ENCODE assay signal across 26 mouse cellular contexts in the genomic region with DNA sequence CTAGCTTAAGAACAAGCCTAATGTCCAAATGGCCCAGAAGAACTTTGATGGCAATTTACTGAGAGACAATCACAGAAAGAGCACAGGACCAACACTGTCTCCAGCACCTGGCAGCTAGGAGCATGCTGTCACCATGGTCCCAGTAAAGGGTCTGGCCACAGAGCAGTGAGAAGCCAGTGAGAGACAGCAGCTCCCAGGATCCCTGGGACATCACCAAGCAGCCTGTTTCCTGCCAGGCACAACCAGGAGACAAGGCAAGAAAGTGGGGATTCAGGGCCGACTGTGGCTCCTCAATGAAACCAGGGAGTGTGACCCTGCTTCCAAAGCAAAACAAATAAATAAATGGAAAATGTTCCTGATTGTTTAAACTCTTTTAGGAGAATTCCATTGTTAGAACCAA. TPM values are rescaled to one million over a fixed set of nuclear protein-coding genes. Genes with fewer than 3 reads are reported as not detected.
A peak's percentile ranks its signal among the peaks of the same experiment; 100 is the strongest.
DNase-seq lines count a peak whose midpoint lies in the region; ATAC-seq and TF ChIP-seq lines count a peak whose summit lies in the region.
"Had no signal": no experiment of that assay in that cellular context is flagged by ENCODE, and none has a peak within 500 bp of the region (broad histone marks: within the 10 kb centered on the region; RNA-seq: fewer than 3 reads in every experiment).

No protein-coding gene starts in this region.

- H3K4me3 ChIP-seq in forebrain, embryonic 14.5 days (ENCODE audit: low read depth, low read length) = no peak overlapping the region
- no peak overlapping the region for H3K4me3 ChIP-seq in forebrain, postnatal 0 days (ENCODE audit: low read depth, low read length)
- no peak overlapping the region for H3K4me3 ChIP-seq in heart, embryonic 14.5 days (ENCODE audit: control insufficient read depth in 1 of 2, insufficient read depth in 1 of 2, low read depth in 1 of 2, low read length in 2 of 2)
- H3K4me3 ChIP-seq in lung, postnatal 0 days (ENCODE audit: low read depth, low read length) = no peak overlapping the region
- H3K4me3 ChIP-seq in embryonic facial prominence, embryonic 14.5 days (ENCODE audit: low read depth, low read length) = no peak overlapping the region
- H3K4me3 ChIP-seq: erythroblast, embryonic 14.5 days; layer of hippocampus, adult 2 months; liver, embryonic 15.5 days; myocyte had no signal

- no peaks in the 10 kb centered on the region for H3K27me3 ChIP-seq in forebrain, embryonic 14.5 days (replicated peaks; ENCODE audit: control insufficient read depth, insufficient read depth, low read length)
- H3K27me3 ChIP-seq in forebrain, postnatal 0 days (ENCODE audit: insufficient read depth, low read length) = no peaks in the 10 kb centered on the region
- no peaks in the 10 kb centered on the region for H3K27me3 ChIP-seq in heart, embryonic 14.5 days (ENCODE audit: control insufficient read depth, insufficient read depth, low read length)
- no peaks in the 10 kb centered on the region for H3K27me3 ChIP-seq in lung, postnatal 0 days (replicated peaks; ENCODE audit: insufficient read depth, low read length)
- H3K27me3 ChIP-seq in embryonic facial prominence, embryonic 14.5 days (replicated peaks; ENCODE audit: control insufficient read depth, insufficient read depth, low read length) = no peaks in the 10 kb centered on the region
- H3K27me3 ChIP-seq: liver, embryonic 15.5 days had no signal

- no peak for TF ChIP-seq CTCF in forebrain, postnatal 0 days (IDR thresholded peaks at IDR 0.05; ENCODE audit: low read depth)
- no peak for TF ChIP-seq CTCF in lung, postnatal 0 days (IDR thresholded peaks at IDR 0.05)

- no peak for DNase-seq in forebrain, embryonic 14.5 days (ENCODE audit: low spot score)
- no peak for DNase-seq in forebrain, postnatal 0 days
- no peak for DNase-seq in heart, adult 9 months (ENCODE audit: low spot score in 2 of 2)
- no peak for DNase-seq in lung, postnatal 0 days (ENCODE audit: low spot score)
- no peak for DNase-seq in lung, postnatal 10 days
- DNase-seq in embryonic facial prominence, embryonic 14.5 days (ENCODE audit: low spot score) = no peak
- DNase-seq: adrenal gland, postnatal 10 days; cerebellum, adult 9-10 months; gastrocnemius, postnatal 14 days; kidney, adult 18-20 months; kidney, postnatal 14 days; lung, postnatal 14 days; right cerebral cortex, postnatal 14 days; spleen, adult 18-20 months; thymus, postnatal 36 days had no signal

- H3K36me3 ChIP-seq in forebrain, embryonic 14.5 days (ENCODE audit: control insufficient read depth, insufficient read depth, low read length) = peaks cover 40% of the 10 kb centered on the region
- peaks cover 29% of the 10 kb centered on the region for H3K36me3 ChIP-seq in forebrain, postnatal 0 days (ENCODE audit: insufficient read depth)
- peaks cover 39% of the 10 kb centered on the region for H3K36me3 ChIP-seq in heart, embryonic 14.5 days (ENCODE audit: control insufficient read depth, insufficient read depth, low read length)
- H3K36me3 ChIP-seq in lung, postnatal 0 days (ENCODE audit: insufficient read depth, low read length) = peaks cover 33% of the 10 kb centered on the region
- H3K36me3 ChIP-seq in embryonic facial prominence, embryonic 14.5 days (ENCODE audit: control insufficient read depth, insufficient read depth, low read length) = peaks cover 42% of the 10 kb centered on the region

- H3K4me1 ChIP-seq in forebrain, embryonic 14.5 days (ENCODE audit: control insufficient read depth, insufficient read depth, low read length) = peaks cover 12% of the 10 kb centered on the region
- H3K4me1 ChIP-seq in forebrain, postnatal 0 days (ENCODE audit: insufficient read depth) = 0 out of 2 replicates have a peak, but pooled peaks cover 6% of the 10 kb centered on the region
- H3K4me1 ChIP-seq in heart, embryonic 14.5 days (ENCODE audit: control insufficient read depth in 2 of 2, insufficient read depth in 2 of 2, low read length in 2 of 2) = peaks cover 50 to 65% of the 10 kb centered on the region in 2 experiments
- peaks cover 20% of the 10 kb centered on the region for H3K4me1 ChIP-seq in lung, postnatal 0 days (ENCODE audit: insufficient read depth, low read depth, low read length)
- H3K4me1 ChIP-seq in embryonic facial prominence, embryonic 14.5 days (ENCODE audit: control insufficient read depth, insufficient read depth, low read length) = peaks cover 3% of the 10 kb centered on the region; the same call in 1 of the 2 replicates

- H3K4me2 ChIP-seq in forebrain, embryonic 14.5 days (ENCODE audit: low read length) = no peak overlapping the region
- H3K4me2 ChIP-seq in forebrain, postnatal 0 days (ENCODE audit: low read depth) = no peak overlapping the region
- no peak overlapping the region for H3K4me2 ChIP-seq in heart, embryonic 14.5 days (ENCODE audit: low read length)
- no peak overlapping the region for H3K4me2 ChIP-seq in lung, postnatal 0 days (replicated peaks; ENCODE audit: low read depth, low read length)
- no peak overlapping the region for H3K4me2 ChIP-seq in embryonic facial prominence, embryonic 14.5 days (ENCODE audit: low read depth, low read length)
- H3K4me2 ChIP-seq: liver, embryonic 15.5 days had no signal

- H3K9me3 ChIP-seq in forebrain, embryonic 14.5 days (replicated peaks; ENCODE audit: control insufficient read depth, low read length) = no peaks in the 10 kb centered on the region
- no peaks in the 10 kb centered on the region for H3K9me3 ChIP-seq in forebrain, postnatal 0 days (ENCODE audit: low read length)
- H3K9me3 ChIP-seq in heart, embryonic 14.5 days (ENCODE audit: control insufficient read depth, low read length) = no peaks in the 10 kb centered on the region
- H3K9me3 ChIP-seq in lung, postnatal 0 days (ENCODE audit: low read length) = no peaks in the 10 kb centered on the region
- no peaks in the 10 kb centered on the region for H3K9me3 ChIP-seq in embryonic facial prominence, embryonic 14.5 days (ENCODE audit: control insufficient read depth, low read length)
- H3K9me3 ChIP-seq: G1E; liver, embryonic 15.5 days had no signal

- peak overlapping the region; percentile 32; the same call in 1 of the 2 replicates for H3K9ac ChIP-seq in forebrain, embryonic 14.5 days (ENCODE audit: low read length)
- no peak overlapping the region for H3K9ac ChIP-seq in forebrain, postnatal 0 days
- H3K9ac ChIP-seq in heart, embryonic 14.5 days (ENCODE audit: low read length) = peak overlapping the region; percentile 4; the same call in 1 of the 2 replicates
- 0 out of 2 replicates have a peak overlapping the region, but pooled peaks have one; percentile 12 for H3K9ac ChIP-seq in lung, postnatal 0 days (replicated peaks; ENCODE audit: low read depth)
- peak overlapping the region; percentile 22; the same call in 1 of the 2 replicates for H3K9ac ChIP-seq in embryonic facial prominence, embryonic 14.5 days (ENCODE audit: low read depth, low read length)
- H3K9ac ChIP-seq: liver, embryonic 15.5 days had no signal

- ATAC-seq in forebrain, embryonic 14.5 days = no peak
- no peak for ATAC-seq in forebrain, postnatal 0 days
- no peak for ATAC-seq in heart, embryonic 14.5 days (ENCODE audit: insufficient number of reproducible peaks, insufficient read depth, low FRiP score, low read depth)
- no peak for ATAC-seq in lung, postnatal 0 days
- ATAC-seq in embryonic facial prominence, embryonic 14.5 days (ENCODE audit: low read depth) = no peak

- no peak overlapping the region for H3K27ac ChIP-seq in forebrain, embryonic 14.5 days (ENCODE audit: low read depth, low read length)
- no peak overlapping the region for H3K27ac ChIP-seq in forebrain, postnatal 0 days (ENCODE audit: low read depth, low read length)
- H3K27ac ChIP-seq in heart, embryonic 14.5 days (replicated peaks in 1 of 2; ENCODE audit: control insufficient read depth in 1 of 2, insufficient read depth in 1 of 2, low read depth in 2 of 2, low read length in 2 of 2) = 0 out of 4 replicates have a peak overlapping the region, but pooled peaks of 1 of the 2 experiments have one; percentile 19
- no peak overlapping the region for H3K27ac ChIP-seq in lung, postnatal 0 days (ENCODE audit: low read length)
- H3K27ac ChIP-seq in embryonic facial prominence, embryonic 14.5 days (replicated peaks; ENCODE audit: low read depth, low read length) = no peak overlapping the region
- H3K27ac ChIP-seq: layer of hippocampus, adult 2 months; liver, embryonic 15.5 days had no signal

- no peak for TF ChIP-seq EP300 in lung, postnatal 0 days (IDR thresholded peaks at IDR 0.05)

- WGBS in forebrain, embryonic 14.5 days = 52% methylated on average over 1 of the region's 1 CpGs
- 45% methylated on average over 1 of the region's 1 CpGs for WGBS in forebrain, postnatal 0 days
- 34% methylated on average over 1 of the region's 1 CpGs for whole genome bisulfite sequencing in heart, embryonic 14.5 days
- WGBS in lung, postnatal 0 days = 35% methylated on average over 1 of the region's 1 CpGs
- 58% methylated on average over 1 of the region's 1 CpGs for WGBS in embryonic facial prominence, embryonic 14.5 days

RNA-seq across cellular contexts. Expression of gene Mapkapk2, which starts 38.2 kb away (rescaled TPM):
- polyA plus RNA-seq in forebrain, embryonic 14.5 days (2014; fragmentation: Nextera tagmentation; extraction: Ambion mirVana) = 24.7 and 35.2 TPM in 2 replicates
- 47.9 and 57.3 TPM in 2 replicates for total RNA-seq in forebrain, postnatal 0 days (2014; rRNA removed)
- 18.0 and 18.3 TPM in 2 replicates for polyA plus RNA-seq in forebrain, postnatal 0 days (2015; fragmentation: Nextera tagmentation; extraction: Ambion mirVana)
- 59.9 and 96.1 TPM in 2 replicates for polyA plus RNA-seq in heart, embryonic 14.5 days (2014; fragmentation: Nextera tagmentation; extraction: Ambion mirVana)
- 62.4 and 65.0 TPM in 2 replicates for polyA plus RNA-seq in lung, postnatal 0 days (2015; fragmentation: Nextera tagmentation; extraction: Ambion mirVana)
- polyA plus RNA-seq in embryonic facial prominence, embryonic 14.5 days (2014; fragmentation: Nextera tagmentation; extraction: Ambion mirVana) = 47.8 and 48.0 TPM in 2 replicates

RNA-seq across cellular contexts. Expression of gene Il10, which starts 39.8 kb away (rescaled TPM):
- 0.16 TPM in 1 of 2 replicates, not detected in the other for polyA plus RNA-seq in forebrain, embryonic 14.5 days (2014; fragmentation: Nextera tagmentation; extraction: Ambion mirVana)
- 0.15 TPM in 1 of 2 replicates, not detected in the other for total RNA-seq in forebrain, postnatal 0 days (2014; rRNA removed)
- not detected in 2 replicates for polyA plus RNA-seq in forebrain, postnatal 0 days (2015; fragmentation: Nextera tagmentation; extraction: Ambion mirVana)
- not detected in 2 replicates for polyA plus RNA-seq in heart, embryonic 14.5 days (2014; fragmentation: Nextera tagmentation; extraction: Ambion mirVana)
- not detected in 2 replicates for polyA plus RNA-seq in lung, postnatal 0 days (2015; fragmentation: Nextera tagmentation; extraction: Ambion mirVana)
- not detected in 2 replicates for polyA plus RNA-seq in embryonic facial prominence, embryonic 14.5 days (2014; fragmentation: Nextera tagmentation; extraction: Ambion mirVana)
- total RNA-seq: adrenal gland, postnatal 10 days; common myeloid progenitor, adult 5-6 weeks; G1E; gastrocnemius, postnatal 14 days; layer of hippocampus, adult 2 months; left cerebral cortex, postnatal 25 days; neutrophil, adult 5-6 weeks had no signal
- polyA plus RNA-seq: embryonic facial prominence, embryonic 11.5 days; erythroblast, embryonic 14.5 days; G1E; heart, postnatal 0 days; liver, embryonic 15.5 days; myocyte had no signal
